Mouse (Mus musculus) hindbrain, embryonic 12.5 days (tissue): ENCODE results near the gene Acvrl1. TPM values are rescaled to one million over a fixed set of nuclear protein-coding genes. Genes with fewer than 3 reads are reported as not detected.

Experiments used
- ATAC-seq: fragments of 200-750 bp; cut with Nextera tagmentation; 2 replicates; pipeline ENCODE4 v1.8.0; 2017; ENCODE audit warnings: moderate TSS enrichment; ENCODE audit not compliant: low FRiP score
- H3K27ac ChIP-seq: fragments of 300-500 bp; sonication (generic); 2 replicates; pipeline ENCODE4 v1.5.1; 2016; ENCODE audit warnings: mild to moderate bottlenecking
- H3K27me3 ChIP-seq: fragments of 300-500 bp; sonication (generic); 2 replicates; pipeline ENCODE4 v1.6.1; 2016; ENCODE audit warnings: mild to moderate bottlenecking
- H3K36me3 ChIP-seq: fragments of 300-500 bp; sonication (generic); 2 replicates; pipeline ENCODE4 v1.6.1; 2016; ENCODE audit warnings: mild to moderate bottlenecking
- H3K4me1 ChIP-seq: fragments of 300-500 bp; sonication (generic); 2 replicates; pipeline ENCODE4 v1.6.1; 2016
- H3K4me2 ChIP-seq: fragments of 300-500 bp; sonication (generic); replicated peaks from 2 replicates; pipeline ENCODE4 v1.6.1; 2016; ENCODE audit warnings: mild to moderate bottlenecking
- H3K4me3 ChIP-seq: fragments of 300-500 bp; sonication (generic); 2 replicates; pipeline ENCODE4 v1.5.1; 2016; ENCODE audit warnings: mild to moderate bottlenecking
- H3K9ac ChIP-seq: fragments of 300-500 bp; sonication (generic); 2 replicates; pipeline ENCODE4 v1.6.1; 2016; ENCODE audit warnings: mild to moderate bottlenecking, moderate library complexity
- H3K9me3 ChIP-seq: fragments of 300-500 bp; sonication (generic); replicated peaks from 2 replicates; pipeline ENCODE4 v1.6.1; 2016; ENCODE audit warnings: mild to moderate bottlenecking
- WGBS: fragments of 180-500 bp; shearing (Covaris S2); methylation state at CpG from one replicate; pipeline ENCODE4 v1.1.7; 2016; 5-methylcytosine and 5-hydroxymethylcytosine counted together
- polyA plus RNA-seq: library from polyadenylated mRNA; unstranded; fragments of >200 nt; fragmentation: Nextera tagmentation; extraction: Ambion mirVana; gene quantifications from 2 replicates; pipeline ENCODE4 v1.2.1, GENCODE M21; 2016

Gene Acvrl1
- polyA plus RNA-seq, 1 experiment from 2014 or later, result 11.6 TPM

GRCm38 (mm10) chr15:101092829-101093648, 35.3 kb upstream of the Acvrl1 start:
- Histone ChIP-seq H3K9me3 (no peaks in the 10 kb centered on the region), H3K9ac (no peak overlapping the region), H3K4me3 (no peak overlapping the region), H3K27ac (peak overlapping the region; percentile 82), H3K4me2 (peak overlapping the region; percentile 29), H3K36me3 (no peaks in the 10 kb centered on the region), H3K27me3 (no peaks in the 10 kb centered on the region), H3K4me1 (peaks cover 49% of the 10 kb centered on the region)
- ATAC-seq, result peak; percentile 95
- 12% methylated on average over 25 of the region's 25 CpGs for WGBS

DNA sequence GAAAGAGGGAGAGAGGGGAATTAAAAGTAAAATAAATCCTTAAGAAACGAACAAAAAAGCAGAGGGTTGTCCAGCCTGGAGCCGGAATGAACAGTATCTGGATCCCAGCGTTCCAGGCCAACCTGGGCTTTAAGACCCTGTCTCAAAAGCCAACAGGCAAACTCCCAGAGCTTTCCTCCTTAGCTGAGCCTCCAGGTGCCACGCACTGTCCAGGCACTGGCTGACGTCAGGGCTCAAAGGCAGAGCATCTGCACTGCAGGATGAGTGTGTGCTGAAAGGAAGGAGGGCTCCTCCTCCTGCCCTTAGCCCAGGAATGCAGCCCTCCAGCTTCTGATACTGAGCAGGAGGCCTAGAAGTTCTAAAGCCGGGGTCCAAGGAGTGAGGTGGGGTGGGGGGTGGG, 34.3 kb upstream of the Acvrl1 start:
- no peak for ATAC-seq
- 49% methylated on average over 6 of the region's 6 CpGs for WGBS

GRCm38 (mm10) chr15:101094979-101095378, 33.3 kb upstream of the Acvrl1 start:
- ATAC-seq, result no peak
- Histone ChIP-seq H3K27ac (no peak overlapping the region), H3K4me2 (no peak overlapping the region), H3K4me3 (no peak overlapping the region), H3K9me3 (no peaks in the 10 kb centered on the region), H3K27me3 (0 out of 2 replicates have a peak, but pooled peaks cover 2% of the 10 kb centered on the region), H3K4me1 (peaks cover 51% of the 10 kb centered on the region), H3K36me3 (no peaks in the 10 kb centered on the region), H3K9ac (0 out of 2 replicates have a peak overlapping the region, but pooled peaks have one; percentile 4)
- 56% methylated on average over 9 of the region's 9 CpGs for WGBS

More for the DNA sequence above, 34.3 kb upstream of the Acvrl1 start:
- Histone ChIP-seq H3K36me3 (no peaks in the 10 kb centered on the region), H3K9ac (no peak overlapping the region), H3K27ac (peak overlapping the region; percentile 82; the same call in 1 of the 2 replicates), H3K4me2 (no peak overlapping the region; the same call in 1 of the 2 replicates), H3K4me3 (no peak overlapping the region), H3K27me3 (no peaks in the 10 kb centered on the region), H3K4me1 (peaks cover 49% of the 10 kb centered on the region), H3K9me3 (no peaks in the 10 kb centered on the region)

DNA sequence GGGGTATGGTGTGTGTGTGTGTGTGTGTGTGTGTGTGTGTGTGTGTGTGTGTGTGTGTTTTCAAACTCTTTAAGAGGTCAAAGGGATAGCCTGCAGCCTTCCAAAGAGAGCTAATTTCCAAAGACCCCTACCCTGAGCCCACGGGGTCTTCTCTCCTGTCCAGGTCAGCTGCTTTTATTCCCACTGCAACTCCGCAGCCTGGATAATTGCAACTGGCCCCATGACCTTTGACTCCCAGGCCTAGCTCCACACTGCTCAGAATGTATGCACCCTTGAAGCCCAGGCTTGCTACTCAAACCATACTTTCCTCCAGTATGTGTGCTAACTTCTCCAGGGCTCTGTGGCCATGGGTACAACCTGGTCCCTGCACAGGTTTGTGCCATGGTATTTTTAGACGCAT, 32.9 kb upstream of the Acvrl1 start:
- Histone ChIP-seq H3K9me3 (no peaks in the 10 kb centered on the region), H3K27me3 (0 out of 2 replicates have a peak, but pooled peaks cover 2% of the 10 kb centered on the region), H3K9ac (no peak overlapping the region), H3K4me3 (no peak overlapping the region), H3K36me3 (no peaks in the 10 kb centered on the region), H3K27ac (no peak overlapping the region), H3K4me1 (peaks cover 51% of the 10 kb centered on the region), H3K4me2 (no peak overlapping the region)
- WGBS, result 37% methylated on average over 3 of the region's 3 CpGs
- ATAC-seq, result no peak

DNA sequence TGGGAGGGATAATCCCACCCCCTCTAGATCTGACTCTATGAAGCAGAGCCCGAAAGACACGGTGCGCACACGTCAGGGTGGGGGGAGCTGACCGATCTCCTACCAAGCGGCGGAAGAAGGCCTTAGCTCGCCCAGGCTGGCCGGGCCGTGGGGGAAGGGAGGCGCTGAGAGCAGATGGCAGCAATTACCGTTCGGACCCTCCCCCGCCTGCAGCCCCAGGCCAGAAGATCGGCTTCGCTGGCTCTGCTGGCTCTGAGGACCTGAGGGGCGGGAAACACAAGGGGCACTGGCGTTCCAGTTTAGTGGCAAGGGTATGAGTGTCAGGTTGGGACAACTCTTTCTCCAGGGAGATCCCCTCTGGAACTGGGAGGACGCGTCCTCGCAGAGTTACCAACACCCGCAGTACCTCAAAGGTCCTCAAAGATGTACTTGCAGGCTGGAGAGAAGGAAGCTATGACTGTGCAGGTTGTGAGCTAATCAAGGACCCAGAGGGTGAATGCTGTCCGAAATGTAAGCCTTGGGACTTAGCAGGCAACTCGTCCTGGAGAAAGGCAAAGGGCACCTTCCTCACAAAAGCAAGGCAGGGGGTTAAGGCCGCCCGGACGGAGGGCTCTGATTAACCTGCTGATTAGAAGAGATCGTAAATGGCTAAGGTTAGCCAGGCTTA, 30.2 kb upstream of the Acvrl1 start:
- H3K27me3 ChIP-seq, result 0 out of 2 replicates have a peak, but pooled peaks cover 2% of the 10 kb centered on the region
- H3K27ac ChIP-seq, result peak overlapping the region; percentile 75
- ATAC-seq, result peak; percentile 41
- H3K9ac ChIP-seq, result no peak overlapping the region
- H3K9me3 ChIP-seq, result no peaks in the 10 kb centered on the region
- no peaks in the 10 kb centered on the region for H3K36me3 ChIP-seq
- 2% methylated on average over 28 of the region's 28 CpGs for WGBS
- peak overlapping the region; percentile 45 for H3K4me2 ChIP-seq
- H3K4me3 ChIP-seq, result 0 out of 2 replicates have a peak overlapping the region, but pooled peaks have one; percentile 2
- H3K4me1 ChIP-seq, result peaks cover 47% of the 10 kb centered on the region

GRCm38 (mm10) chr15:101100996-101101395, 27.3 kb upstream of the Acvrl1 start:
- H3K27me3 ChIP-seq, result 0 out of 2 replicates have a peak, but pooled peaks cover 2% of the 10 kb centered on the region
- no peaks in the 10 kb centered on the region for H3K9me3 ChIP-seq
- H3K4me3 ChIP-seq, result no peak overlapping the region
- H3K4me2 ChIP-seq, result no peak overlapping the region
- no peaks in the 10 kb centered on the region for H3K36me3 ChIP-seq
- no peak overlapping the region for H3K9ac ChIP-seq
- H3K27ac ChIP-seq, result no peak overlapping the region
- 84% methylated on average over 3 of the region's 3 CpGs for WGBS
- H3K4me1 ChIP-seq, result peaks cover 32% of the 10 kb centered on the region
- no peak for ATAC-seq

GRCm38 (mm10) chr15:101103605-101104304, 24.6 kb upstream of the Acvrl1 start:
- no peaks in the 10 kb centered on the region for H3K36me3 ChIP-seq
- ATAC-seq, result no peak
- H3K4me2 ChIP-seq, result no peak overlapping the region
- H3K4me1 ChIP-seq, result peaks cover 14% of the 10 kb centered on the region; the same call in 1 of the 2 replicates
- no peaks in the 10 kb centered on the region for H3K9me3 ChIP-seq
- 0 out of 2 replicates have a peak, but pooled peaks cover 2% of the 10 kb centered on the region for H3K27me3 ChIP-seq
- H3K4me3 ChIP-seq, result no peak overlapping the region
- 68% methylated on average over 9 of the region's 9 CpGs for WGBS
- H3K27ac ChIP-seq, result no peak overlapping the region
- no peak overlapping the region for H3K9ac ChIP-seq

DNA sequence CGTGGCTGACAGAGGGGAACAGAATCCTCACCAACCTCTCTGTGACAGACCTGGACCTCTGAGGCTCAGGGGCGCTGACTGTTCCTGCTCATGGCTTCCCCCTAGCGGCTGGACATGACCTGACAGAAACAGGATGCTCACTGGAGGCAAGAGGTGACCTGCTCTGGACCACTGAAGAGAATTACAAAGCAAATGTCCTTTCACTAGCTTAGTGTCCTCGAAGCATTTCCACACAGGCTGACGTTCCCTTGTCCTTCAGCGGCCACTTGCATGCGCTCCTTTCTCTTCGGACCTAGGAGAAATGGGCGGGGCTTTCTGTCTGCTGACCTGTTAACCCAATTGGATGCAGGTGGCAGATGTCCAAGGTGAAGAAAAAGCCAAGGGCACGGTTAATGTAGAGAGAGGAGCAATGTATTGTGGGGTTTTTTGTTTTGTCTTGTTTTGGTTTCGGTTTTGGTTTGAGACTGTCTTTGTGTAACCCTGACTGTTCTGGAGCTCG, 22.8 kb upstream of the Acvrl1 start:
- H3K9me3 ChIP-seq, result no peaks in the 10 kb centered on the region
- no peaks in the 10 kb centered on the region for H3K27me3 ChIP-seq
- H3K4me3 ChIP-seq, result no peak overlapping the region
- WGBS, result 20% methylated on average over 12 of the region's 12 CpGs
- ATAC-seq, result peak; percentile 54; the same call in 1 of the 2 replicates
- H3K27ac ChIP-seq, result no peak overlapping the region
- no peak overlapping the region for H3K4me2 ChIP-seq
- H3K36me3 ChIP-seq, result no peaks in the 10 kb centered on the region
- H3K9ac ChIP-seq, result no peak overlapping the region
- H3K4me1 ChIP-seq, result 0 out of 2 replicates have a peak, but pooled peaks cover 9% of the 10 kb centered on the region

DNA sequence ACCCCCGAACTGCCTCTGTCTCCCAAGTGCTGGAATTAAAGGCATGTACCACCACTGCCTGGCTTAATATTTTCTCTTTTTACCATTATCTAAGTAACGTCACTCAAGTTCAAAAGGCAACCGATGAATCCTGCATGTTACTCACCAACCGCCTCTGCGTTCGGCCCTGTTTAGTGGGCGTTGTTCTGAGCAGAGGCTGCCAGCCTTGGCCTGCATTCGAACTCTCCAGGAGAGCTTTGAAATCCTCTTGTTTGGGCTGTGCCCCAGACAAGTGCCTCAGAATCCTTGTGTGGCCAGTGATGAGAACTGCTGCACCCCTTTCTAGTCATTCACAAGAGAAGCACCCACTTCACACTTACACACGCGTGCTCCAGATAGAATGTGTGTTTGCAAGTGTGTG, 22.3 kb upstream of the Acvrl1 start:
- no peak for ATAC-seq
- Histone ChIP-seq H3K27me3 (no peaks in the 10 kb centered on the region), H3K9me3 (no peaks in the 10 kb centered on the region), H3K4me1 (0 out of 2 replicates have a peak, but pooled peaks cover 9% of the 10 kb centered on the region), H3K4me3 (no peak overlapping the region), H3K36me3 (no peaks in the 10 kb centered on the region), H3K4me2 (no peak overlapping the region), H3K27ac (no peak overlapping the region), H3K9ac (no peak overlapping the region)
- 87% methylated on average over 10 of the region's 10 CpGs for WGBS

GRCm38 (mm10) chr15:101107906-101108671, 20.2 kb upstream of the Acvrl1 start:
- H3K27me3 ChIP-seq, result no peaks in the 10 kb centered on the region
- H3K4me1 ChIP-seq, result 0 out of 2 replicates have a peak, but pooled peaks cover 2% of the 10 kb centered on the region
- no peaks in the 10 kb centered on the region for H3K9me3 ChIP-seq
- ATAC-seq, result no peak
- H3K4me3 ChIP-seq, result no peak overlapping the region
- H3K27ac ChIP-seq, result no peak overlapping the region
- no peak overlapping the region for H3K4me2 ChIP-seq
- H3K9ac ChIP-seq, result no peak overlapping the region
- 89% methylated on average over 5 of the region's 5 CpGs for WGBS
- no peaks in the 10 kb centered on the region for H3K36me3 ChIP-seq

- Histone ChIP-seq H3K36me3 (no peaks in the 10 kb centered on the region), H3K27me3 (no peaks in the 10 kb centered on the region), H3K4me2 (no peak overlapping the region), H3K9me3 (0 out of 2 replicates have a peak, but pooled peaks cover 3% of the 10 kb centered on the region), H3K9ac (no peak overlapping the region), H3K27ac (no peak overlapping the region), H3K4me3 (no peak overlapping the region), H3K4me1 (no peaks in the 10 kb centered on the region)
- no peak for ATAC-seq
- WGBS, result 85% methylated on average over 8 of the region's 8 CpGs
These were observed 15.1 kb upstream of the Acvrl1 start for GRCm38 (mm10) chr15:101113176-101113575.
